Mouse (Mus musculus): ENCODE measurements around the gene Zfr.

DNA sequence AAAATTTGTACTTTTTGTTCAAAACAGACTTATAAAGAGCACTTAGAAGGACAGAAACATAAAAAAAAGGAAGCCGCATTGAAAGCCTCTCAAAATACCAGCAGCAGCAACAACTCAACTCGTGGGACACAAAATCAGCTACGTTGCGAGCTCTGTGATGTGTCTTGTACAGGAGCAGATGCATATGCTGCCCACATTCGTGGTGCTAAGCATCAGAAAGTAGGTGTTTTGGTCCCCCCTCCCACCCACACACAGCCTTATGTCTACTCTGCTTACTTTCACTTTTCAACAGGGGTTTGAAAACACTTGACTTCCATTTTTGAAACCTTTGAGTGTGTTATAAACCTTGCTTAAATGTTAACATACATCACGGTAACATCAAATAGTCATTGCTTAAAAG, 31.9 kb downstream of the Zfr start:
- TF ChIP-seq MYOD1 (IDR thresholded peaks at IDR 0.05; ENCODE audit: control insufficient read depth in 1 of 3, insufficient read length in 2 of 3, low read depth in 2 of 3) (no peak), MYOG (IDR thresholded peaks at IDR 0.05; ENCODE audit: control insufficient read depth in 1 of 3, insufficient read depth in 1 of 3, insufficient read length in 2 of 3, low read depth in 2 of 3) (no peak), POLR2AphosphoS2 (IDR thresholded peaks at IDR 0.05; ENCODE audit: insufficient read length, low read depth) (no peak), MAX (IDR thresholded peaks at IDR 0.05; ENCODE audit: low read depth) (no peak), SRF (IDR thresholded peaks at IDR 0.05; ENCODE audit: control insufficient read depth, insufficient read length, low read depth) (no peak), POLR2A (IDR thresholded peaks at IDR 0.05; ENCODE audit: insufficient read length, low read depth) (no peak), E2F4 (IDR thresholded peaks at IDR 0.05; ENCODE audit: insufficient read depth) (no peak)
